Mouse (Mus musculus) kidney, postnatal 25 days (tissue): ENCODE results near the gene Vmn2r10.
"Not testable (repeated sequence)": the region's sequence is repeated elsewhere in the genome, so short reads cannot be mapped to it uniquely, and the experiment has no call there.

Experiments
- DNase-seq, 2 experiments: peaks; one replicate each; pipeline ENCODE4 v3.0.0; 2021; ENCODE audit warnings: mixed read lengths in 2 of 2

Gene Vmn2r10

GRCm38 (mm10) chr5:109006427-109006826, at the start of gene Vmn2r10:
TSS of gene Vmn2r10 (minus strand) at chr5:109006527.
- not testable (repeated sequence) for DNase-seq

DNA sequence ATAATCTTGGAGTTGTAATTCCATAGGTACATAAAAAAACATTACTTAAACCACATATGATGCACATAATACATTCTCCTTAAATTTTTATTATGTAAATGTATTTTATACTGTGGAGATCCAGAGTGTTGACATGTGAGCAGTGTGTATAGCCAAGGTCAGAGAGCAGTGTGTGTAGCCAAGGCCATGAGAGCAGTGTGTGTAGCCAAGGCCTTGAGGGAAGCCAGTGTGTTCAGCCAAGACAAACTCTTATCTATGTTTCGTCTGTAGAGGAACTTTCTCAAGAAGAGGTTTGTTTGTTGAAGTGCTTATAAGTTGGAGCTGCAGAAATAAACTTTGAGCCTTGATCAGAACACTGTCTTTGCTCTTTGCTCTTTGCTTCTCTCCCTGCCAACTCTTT, 49.0 kb upstream of the Vmn2r10 start:
- no peak for DNase-seq

- no peak for DNase-seq
These were observed 26.3 kb upstream of the Vmn2r10 start for GRCm38 (mm10) chr5:109032591-109032990.

DNA sequence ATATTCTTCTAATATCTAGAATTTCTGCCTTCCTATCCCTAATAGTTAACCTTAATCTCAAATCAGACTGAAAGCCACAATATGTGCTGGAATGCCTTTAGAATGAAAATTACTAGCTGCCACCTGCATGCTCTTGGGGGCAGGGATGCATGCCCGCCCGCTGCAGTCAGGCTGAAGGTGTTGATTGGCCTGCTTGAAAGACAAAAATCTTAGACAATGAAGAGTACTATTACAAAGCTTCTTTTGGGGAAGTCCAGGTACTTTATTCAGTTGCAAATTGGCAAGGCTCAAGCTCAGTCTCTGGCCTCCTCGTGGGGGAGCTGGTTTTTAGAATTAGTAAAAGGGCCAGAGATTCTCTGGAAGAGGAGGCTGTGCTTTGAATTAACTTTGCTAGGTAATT, 17.4 kb downstream of the Vmn2r10 start:
- DNase-seq, result no peak
